Mouse (Mus musculus) cerebellum, adult 18-20 months (tissue): Measurements from ENCODE around the gene Stat2.
"Not testable (repeated sequence)": the region's sequence is repeated elsewhere in the genome, so short reads cannot be mapped to it uniquely, and the experiment has no call there.

Experiments used
- DNase-seq, 2 experiments: peaks; one replicate each; pipeline ENCODE4 v3.0.0; 2021

Gene Stat2

DNA sequence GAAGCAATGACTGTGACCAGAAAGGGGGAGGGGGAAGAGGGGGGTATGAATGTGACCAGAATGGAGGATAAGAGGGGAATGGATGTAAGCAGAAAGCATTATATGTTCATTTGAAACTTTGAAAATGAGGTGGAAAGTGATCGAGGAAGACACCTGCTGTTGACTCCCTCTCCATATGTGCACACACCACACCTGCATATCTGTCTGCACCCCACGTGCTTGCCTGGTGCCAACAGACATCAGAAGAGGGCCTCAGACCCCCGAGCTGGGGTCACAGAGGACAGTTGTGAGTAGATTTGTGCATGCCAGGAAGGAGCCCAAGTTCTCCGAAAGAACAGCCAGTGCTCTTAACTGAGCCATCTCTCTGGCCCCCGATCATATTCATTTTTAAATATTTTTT lies 10.4 kb upstream of the Stat2 start:
- no peak for DNase-seq

DNA sequence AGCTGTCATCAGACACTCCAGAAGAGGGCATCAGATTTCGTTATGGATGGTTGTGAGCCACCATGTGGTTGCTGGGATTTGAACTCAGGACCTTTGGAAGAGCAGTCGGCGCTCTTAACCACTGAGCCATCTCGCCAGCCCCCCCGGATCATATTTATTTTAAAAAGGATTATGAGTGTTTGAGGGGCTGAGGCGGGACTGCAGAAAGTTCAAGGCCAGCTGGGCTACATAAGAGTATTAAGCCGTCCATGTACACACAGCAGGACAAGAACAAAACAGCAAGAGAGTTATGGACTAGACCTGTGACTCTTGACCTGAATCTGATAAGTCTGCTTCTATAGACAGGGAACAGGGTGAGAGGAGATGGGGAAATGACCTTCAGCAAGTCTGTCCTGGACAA lies 10.0 kb upstream of the Stat2 start:
- DNase-seq, result not testable (repeated sequence)

DNA sequence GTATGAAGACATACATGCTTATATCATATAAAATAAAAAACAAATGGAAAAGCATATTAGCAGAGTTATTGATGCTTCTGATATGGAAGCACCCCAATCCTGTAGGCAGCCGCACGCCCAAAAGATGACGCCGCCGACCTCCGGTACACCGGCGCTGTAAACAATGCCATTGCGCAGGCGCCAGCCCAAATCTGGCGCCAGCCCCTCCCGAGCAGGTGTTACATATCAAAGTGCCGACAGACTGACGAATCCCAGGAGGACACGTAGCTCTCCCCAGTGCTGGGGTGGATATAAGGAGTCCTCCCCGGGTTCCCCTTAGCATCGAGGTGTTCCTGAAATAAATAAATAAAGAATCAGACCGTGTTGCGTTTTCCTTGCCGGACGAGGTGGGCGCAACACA lies 8.1 kb upstream of the Stat2 start:
- DNase-seq, result peak in 1 of 2 experiments; percentile 25

DNA sequence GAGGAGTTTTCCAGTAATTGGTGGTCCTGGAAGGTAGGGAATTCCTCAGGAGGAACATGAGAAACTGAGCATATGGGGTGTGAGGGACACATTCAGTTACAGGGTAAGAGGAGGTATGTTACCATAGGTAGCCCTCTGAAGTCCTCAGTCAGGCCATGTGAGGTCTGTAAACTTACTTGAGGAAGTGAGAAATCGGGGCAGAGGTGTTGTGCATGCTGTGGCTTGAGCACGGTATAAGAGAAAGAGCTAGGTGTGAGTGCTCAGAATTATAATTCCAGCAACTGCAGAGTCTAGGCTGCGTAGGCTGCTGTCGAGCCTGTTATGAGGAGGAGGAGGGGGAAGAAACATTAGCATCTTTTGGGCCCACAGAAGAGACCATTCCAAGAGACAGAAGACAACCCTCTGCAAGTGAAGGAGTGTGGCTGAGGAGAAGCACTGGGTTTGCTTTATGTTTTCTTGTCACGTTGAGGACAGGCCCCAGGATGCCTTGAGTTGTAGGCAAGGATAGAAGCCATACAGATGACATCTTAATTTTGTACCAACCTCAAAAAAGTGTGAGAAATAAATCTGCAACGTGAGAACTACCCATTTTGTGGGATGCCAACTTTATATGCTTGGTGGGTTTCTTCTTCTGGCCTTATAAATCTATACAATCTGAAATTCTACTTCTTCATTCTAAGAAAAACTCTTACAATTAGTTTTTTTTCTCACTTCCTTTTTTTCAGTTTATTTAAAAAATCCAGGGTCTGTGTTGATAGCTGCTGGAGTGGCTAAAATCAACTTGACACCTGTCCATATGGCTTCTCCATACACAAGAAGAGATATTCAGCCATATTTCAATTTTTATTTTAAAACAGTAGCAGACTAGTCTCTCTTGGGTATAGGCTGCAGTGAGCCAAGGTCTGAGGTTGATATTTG lies 6.7 kb upstream of the Stat2 start:
- no peak for DNase-seq

DNA sequence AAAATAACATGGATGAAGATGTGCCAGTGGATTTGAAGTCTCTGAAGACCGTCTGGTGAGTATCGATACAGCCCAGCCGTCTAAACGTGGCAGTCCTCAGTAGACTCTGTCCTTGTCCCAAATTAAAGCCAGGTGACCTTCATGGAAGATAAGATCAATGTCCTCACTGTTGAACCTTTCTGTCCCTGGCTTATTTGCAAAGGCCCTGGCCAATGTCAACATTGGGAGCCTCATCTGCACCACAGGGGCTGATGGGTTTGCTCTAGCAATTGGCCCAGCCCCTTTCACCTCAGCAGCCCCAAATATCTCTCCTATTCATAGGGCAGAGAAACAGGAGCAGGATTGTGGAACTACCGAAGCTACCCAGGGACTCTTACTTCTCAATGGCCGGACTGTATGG lies 2.0 kb upstream of the Stat2 start, which contains the start of gene Apof:
TSS of gene Apof (plus strand) at position 301 of the 400 bp plus-strand sequence.
- DNase-seq, result no peak

DNA sequence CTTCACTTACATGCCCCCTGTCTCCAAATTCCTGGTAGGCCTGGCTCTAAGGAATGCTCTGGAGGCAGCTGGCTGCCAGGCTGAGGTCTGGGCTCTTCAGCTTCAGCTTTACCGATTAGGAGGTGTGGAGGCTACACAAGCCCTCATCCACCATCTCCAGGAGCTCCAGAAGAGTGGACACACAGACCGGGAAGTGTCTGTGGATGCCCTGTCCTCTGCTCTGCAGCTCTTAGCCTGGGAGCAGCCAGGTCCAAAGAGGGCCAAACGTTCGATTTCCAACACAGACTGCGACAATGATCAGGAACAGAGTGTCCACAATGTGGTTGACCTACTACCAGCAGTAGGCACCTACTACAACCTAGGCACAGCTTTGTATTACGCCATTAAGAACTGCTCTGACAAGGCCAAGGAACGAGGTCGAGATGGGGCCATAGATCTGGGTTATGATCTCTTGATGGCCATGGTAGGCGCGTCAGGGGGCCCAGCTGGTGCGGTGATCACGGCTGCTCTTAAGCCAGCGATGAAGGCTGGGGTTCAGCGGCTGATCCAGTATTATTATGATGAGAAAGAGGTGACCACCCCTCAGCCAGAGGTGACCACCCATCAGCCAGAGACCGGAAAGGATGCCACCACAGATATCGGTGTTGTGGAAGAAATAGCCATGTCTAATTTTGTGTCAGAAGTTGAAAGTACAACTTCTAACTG lies 1.0 kb upstream of the Stat2 start:
- no peak for DNase-seq

DNA sequence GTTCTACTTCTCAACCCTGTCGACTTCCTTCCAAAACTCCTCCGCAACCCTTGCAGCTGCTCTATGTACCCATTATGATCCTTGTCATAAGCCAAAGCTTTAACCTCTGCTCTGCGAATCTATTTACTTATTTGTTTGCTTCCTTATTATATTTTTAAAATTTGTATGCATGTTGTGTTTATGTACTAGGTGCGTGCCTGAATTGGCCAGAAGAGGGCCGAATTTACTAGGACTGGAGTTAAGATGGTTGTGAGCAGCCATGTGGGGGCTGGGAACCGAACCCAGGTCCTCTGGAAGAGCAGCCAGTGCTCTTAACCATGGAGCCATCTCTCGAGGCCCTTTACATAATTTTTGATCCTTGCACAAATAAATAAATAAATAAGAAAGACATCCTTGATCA lies 507 bp downstream of the Stat2 start:
- no peak for DNase-seq

DNA sequence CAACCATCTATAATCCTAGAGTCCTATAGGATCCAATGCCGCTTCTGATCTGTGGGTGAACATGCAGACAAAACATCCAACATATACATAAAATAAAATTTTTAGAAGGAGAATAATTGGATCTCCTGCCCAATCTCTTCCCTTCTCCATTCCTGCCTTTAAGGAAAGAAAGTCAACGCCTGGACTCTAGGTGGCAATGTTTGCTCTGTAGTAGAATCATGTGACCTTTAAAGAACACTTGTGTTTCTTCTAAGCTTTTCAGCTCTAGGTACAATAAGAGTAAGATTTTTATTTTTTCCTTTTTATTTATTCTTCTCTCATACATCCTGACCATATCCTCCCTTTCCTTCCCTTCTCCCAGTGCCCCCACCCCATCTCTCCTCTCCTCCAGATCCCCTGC lies 1.5 kb downstream of the Stat2 start:
- peak in 1 of 2 experiments; percentile 58 for DNase-seq

DNA sequence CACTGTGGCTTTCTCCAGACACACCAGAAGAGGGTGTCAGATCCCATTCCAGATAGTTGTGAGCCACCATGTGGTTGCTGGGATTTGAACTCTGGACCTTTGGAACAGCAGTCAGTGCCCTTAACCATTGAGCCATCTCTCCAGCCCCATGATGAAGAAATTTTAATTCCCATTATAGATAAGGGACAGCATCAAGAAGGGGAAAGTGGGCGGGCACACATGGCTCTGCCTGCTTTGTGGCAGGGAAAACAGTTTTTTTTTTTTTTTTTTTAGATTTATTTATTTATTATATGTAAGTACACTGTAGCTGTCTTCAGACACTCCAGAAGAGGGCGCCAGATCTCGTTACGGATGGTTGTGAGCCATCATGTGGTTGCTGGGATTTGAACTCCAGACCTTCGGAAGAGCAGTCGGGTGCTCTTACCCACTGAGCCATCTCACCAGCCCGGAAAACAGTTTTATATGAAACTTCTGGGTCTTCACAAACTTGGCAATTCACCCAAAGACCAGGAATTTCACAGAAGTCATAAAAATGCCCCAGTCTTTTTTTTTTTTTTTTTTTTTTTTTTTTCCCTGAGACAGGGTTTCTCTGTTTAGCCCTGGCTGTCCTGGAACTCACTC lies 2.6 kb downstream of the Stat2 start:
- not testable (repeated sequence) for DNase-seq

DNA sequence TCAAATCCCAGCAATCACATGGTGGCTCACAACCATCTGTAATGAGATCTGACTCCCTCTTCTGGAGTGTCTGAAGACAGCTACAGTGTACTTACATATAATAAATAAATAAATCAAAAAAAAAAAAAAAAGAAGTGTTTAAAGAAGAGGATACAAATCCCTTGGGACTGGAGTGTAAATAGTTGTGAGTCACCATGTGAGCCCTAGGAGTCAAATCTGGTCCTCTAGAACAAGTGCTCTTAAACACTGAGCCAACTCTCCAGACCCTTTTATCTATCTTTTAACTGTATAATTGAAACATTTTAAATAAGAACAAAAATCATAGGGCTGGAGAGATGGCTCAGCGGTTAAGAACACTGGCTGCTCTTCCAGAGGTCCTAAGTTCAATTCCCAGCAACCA lies 5.0 kb downstream of the Stat2 start:
- not testable (repeated sequence) for DNase-seq

DNA sequence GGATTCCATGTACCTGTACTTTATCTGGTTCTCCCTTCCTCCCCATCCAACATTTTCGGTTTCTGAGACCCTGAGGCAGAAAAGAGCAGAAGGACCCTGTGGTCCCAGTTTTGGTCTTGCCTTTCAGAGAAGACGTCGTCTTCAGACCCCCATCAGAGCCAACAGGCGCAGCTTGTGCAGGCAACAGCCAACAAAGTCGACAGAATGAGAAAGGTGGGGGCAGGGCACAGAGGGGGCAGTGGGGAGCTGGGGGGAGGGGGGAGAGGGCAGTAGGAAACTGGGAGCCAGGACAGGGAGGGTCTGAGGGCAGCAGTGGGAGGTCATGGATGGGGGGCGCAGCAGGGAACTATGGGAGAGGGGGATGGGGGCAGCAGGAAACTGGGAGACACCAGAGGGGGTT lies 7.8 kb downstream of the Stat2 start:
- no peak for DNase-seq

DNA sequence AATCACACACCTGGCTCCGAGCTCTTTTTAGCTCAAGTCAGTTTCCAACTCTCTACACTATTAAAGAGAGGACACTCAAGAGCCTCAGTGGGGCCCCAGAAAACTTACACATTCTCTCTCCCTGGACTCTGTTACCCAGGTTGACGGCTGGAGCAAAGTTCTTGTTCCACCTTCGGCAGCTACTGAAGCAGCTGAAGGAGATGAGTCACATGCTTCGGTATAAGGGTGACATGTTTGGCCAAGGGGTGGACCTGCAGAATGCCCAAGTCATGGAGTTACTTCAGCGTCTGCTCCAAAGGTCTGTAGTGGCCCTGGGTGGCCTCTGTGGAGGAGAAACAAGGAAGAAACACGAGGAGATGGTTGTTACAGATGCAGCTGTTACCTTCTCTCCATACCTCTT lies 10.6 kb downstream of the Stat2 start:
- no peak for DNase-seq

DNA sequence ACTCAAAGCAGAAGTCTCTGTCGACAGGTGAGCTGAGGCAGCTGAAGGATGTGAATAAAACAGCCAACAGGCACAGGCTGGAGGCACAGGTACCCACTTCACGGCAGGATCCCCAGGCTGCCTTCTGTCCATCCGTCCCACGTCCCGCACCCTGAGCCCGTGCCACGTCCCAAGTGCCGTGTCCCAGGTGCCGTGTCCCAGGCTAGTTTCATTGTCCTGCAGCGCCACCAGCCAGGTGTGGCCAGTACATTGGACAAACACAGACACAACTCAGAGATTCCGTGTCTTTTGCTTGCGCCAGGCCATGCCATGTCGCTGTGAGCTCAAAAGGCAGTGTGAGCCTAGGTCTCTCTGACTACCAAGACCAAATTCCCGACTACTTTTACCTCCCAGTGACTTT lies 11.3 kb downstream of the Stat2 start:
- DNase-seq, result no peak

DNA sequence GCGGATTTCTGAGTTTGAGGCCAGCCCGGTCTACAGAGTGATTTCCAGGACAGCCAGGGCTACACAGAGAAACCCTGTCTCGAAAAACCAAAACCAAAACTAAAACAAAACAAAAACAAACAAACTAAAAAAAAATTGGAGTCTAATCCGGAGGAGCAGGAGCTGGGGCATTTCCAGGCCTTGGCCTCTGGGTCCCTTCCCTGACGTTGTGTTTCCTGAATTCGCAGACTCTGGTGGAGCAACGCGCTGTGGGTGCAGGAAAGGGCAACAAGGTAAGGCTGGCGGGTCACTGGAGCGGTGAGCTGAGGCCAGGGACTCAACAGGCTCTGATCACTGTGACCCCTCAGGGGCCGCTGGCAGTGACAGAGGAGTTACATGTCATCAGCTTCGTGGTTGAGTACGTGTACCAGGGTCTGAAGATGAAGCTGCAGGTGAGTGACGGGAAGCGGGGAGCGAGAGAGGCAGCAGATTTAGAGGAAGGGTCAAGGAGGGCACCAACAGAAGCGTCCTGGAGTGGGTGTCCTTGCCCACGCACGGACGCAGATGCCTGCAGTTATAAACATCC lies 12.6 kb downstream of the Stat2 start:
- DNase-seq, result no peak

DNA sequence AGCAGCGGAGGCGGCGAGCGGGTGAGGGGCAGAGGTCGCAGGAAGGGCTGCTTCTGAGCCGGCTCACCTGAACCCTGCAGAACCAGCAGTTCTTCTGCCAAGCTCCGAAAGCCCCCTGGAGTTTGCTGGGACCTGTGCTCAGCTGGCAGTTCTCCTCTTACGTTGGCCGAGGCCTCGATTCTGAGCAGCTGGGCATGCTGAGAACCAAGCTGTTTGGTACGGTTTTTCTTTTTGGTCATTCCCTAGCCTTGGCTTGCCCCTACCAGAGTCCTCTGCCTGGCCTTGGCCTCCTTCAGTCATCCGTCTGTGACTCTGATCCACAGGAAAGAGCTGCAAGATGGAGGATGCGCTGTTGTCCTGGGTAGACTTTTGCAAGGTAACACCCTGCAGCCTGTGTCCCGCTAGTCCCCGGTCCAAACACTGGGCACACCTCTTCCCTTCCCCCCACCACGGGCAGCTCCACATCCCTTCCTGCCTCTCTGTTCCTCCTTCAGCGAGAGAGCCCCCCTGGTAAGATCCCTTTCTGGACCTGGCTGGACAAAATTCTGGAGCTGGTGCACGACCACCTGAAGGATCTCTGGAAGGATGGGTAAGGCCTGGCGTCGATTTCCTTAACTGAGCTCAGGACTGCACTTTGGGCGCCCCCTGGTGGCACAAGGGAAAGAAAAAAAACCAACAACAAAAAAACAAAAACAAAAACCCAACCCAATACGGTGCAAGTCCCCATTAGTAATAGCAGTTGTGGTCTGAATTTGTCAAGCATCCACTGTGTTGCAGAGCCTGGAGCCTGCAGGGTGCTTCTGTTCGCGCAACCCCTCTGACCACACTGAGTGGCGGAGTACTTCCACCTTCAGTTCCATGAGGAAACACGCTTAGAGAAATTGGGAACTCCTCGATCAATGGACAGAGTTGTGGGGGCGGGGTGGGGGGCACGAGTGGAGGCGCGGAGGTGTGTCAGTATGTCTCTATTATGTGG lies 13.5 kb downstream of the Stat2 start:
- peak; percentile 95 to 97 for DNase-seq

DNA sequence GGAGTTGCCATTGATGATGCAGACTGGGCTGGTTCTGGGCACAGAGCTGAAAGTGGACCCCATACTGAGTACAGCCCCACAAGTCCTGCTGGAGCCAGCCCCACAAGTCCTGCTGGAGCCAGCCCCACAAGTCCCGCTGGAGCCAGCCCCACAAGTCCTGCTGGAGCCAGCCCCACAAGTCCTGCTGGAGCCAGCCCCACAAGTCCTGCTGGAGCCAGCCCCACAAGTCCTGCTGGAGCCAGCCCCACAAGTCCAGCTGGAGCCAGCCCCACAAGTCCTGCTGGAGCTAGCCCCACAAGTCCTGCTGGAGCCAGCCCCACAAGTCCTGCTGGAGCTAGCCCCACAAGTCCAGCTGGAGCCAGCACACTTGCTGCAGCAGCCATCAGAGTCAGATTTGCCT lies 20.2 kb downstream of the Stat2 start:
- peak in 1 of 2 experiments; percentile 40 for DNase-seq

DNA sequence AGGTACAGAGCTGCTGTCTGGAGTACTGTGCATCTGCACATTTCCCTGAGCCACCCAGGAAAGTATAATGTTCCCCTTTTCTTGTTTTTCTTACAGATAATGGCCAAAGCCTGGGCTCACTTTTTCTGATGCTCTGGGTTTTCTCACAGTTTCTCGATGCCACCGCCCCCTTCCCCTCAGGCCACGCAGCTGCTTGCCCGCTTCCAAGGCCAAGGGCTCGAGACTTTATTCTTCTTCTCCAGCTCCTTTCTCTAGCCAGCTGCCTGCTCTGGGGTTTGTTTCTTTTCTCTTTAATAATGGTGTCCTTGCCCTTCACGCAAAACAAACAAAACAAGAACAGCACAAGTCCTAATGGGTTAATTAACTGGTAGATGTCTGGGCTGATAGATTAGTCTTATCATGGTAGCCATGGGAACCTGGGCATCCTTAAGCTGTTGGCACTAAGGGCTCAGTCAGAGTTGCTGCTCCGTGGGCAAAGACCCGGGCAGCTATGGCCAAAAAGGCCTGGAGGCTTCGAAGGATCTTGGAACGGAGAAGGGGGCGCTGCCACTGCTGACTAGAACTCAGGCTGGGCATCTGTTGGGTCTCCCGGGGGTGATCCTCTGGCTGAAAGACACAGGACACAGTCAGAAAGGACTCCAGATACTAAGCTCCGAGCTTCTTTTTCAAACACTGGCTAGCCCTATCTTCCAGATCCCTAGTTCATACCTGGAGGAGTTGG lies 26.2 kb downstream of the Stat2 start:
- DNase-seq, result no peak

DNA sequence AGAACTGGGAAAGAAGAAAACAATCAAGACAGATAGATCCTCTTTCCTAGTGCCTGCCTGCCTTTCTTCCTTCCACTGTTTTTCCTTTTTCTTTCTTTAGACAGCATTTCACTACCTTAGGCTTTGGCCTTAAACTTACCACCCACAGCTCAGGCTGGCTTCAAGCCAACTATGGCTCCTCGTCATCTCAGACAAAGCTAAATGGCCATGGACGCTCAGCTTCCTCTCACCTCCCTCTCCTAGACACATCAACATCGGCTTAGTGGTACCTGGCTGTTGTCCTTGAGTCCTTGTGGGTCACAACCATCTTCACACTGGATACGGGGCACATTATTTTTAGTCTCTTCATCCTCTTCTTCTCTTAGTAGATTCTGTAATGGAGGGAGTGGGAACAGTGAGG lies 26.9 kb downstream of the Stat2 start:
- peak; percentile 62 to 72 for DNase-seq

DNA sequence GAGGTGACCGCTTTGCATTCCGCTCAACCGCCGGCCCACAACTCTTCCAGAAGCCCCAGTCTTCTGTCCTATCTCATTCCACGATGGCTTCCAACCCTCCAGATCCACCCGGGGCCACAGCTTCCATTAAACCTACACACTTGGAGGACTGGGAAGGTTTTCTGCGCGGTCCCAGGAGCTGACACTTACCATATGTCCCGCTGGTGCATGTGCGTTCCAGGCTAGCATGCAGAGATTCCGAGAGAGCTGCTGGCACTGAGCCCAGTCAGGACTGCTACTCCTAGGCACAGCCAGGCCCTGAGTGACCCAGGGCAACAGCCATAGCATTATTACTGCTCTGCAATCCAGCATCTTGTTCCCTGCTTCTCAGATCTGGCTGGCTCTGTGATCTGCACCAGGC lies 27.3 kb downstream of the Stat2 start:
- peak; percentile 73 to 74 for DNase-seq

DNA sequence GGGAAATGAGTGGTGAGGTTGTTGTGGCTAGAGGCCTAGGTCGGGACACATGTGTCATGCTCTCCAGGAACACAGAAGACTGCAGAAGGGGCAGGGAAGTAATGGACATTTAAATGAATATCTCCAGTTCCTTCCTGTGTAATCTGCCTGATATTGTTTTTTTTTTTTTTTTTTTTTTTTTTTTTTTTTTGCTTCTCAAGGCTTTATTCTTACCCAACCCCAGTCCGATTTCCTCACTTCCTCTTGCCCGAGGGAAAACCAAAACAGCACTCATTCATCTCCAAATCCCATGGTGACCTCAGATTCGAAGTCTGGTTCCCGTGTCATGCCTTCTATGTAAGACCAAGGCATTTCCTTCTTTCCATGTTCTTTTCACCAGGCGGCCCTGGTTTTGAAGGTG lies 27.9 kb downstream of the Stat2 start:
- DNase-seq, result no peak

DNA sequence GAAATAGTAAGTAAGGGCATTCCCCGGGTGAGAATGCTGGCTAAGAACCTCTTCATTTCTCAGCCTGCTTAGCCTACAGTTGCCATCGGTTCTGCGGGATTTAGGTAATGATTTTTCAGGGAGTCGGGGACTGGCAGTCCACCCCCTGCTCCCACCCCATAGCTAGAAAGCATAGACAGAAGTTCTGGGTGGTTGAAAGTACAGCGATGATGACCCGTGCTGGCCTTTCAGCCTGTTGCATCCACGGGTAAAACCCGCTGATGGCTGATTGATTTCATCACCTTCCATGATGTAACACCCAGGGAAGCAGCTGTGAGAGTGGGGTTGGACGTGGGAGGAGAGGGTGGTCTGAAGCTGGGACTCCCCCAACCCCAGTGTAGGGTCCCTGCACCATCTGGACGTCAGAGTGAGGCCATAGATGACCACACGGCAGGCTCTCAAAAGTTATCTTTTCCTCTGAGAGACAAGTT lies 28.4 kb downstream of the Stat2 start, which contains the start of gene Il23a:
TSS of gene Il23a (minus strand) at position 51 of the 470 bp plus-strand sequence.
- DNase-seq, result no peak
